Mouse (Mus musculus) natural killer cell, adult 2 months (primary cell): ENCODE results near the gene D430041D05Rik.

Source experiments
- DNase-seq, 2 experiments: peaks; one replicate each; pipeline ENCODE4 v3.0.0; 2022; ENCODE audit warnings: low spot score in 2 of 2

The D430041D05Rik gene

DNA sequence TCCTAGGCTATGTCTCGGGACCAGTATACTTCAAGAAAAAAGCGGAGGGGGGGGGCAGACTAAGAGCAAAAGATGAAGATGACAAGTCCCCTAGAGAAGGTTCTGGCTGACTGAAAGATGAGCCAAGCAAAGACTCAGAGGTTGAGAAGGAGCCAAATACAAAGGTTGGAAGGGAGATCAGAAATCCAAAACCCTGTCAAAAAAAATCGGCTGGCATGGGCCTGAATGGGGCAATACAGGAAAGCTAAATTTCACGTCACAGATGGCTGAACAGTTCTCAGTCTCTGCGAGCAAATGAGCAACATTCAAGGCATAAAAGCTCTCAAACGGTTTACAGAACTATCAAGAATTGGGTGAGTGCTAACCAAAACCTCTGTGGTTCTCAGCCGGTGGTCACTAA is 2.5 kb downstream of the D430041D05Rik start:
- DNase-seq = no peak

DNA sequence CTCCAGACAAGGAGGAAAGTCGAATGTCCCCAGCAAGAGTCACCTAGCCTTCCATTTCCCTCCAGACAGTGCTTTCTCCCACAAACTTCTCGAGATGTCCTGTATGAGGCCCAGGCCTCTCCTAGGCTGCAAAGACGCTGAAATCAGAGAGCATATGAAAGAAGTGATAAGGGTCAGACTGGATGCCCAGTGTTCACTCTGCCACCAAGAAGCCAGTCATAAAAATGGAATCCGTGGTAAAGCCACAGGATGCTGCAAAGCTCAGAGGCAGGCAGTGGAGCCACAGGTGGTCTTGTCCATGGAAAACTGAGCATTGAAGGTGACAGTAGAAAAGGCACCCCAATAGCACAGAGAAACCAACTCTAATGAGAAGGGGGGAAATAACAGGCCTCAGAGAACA is 2.9 kb downstream of the D430041D05Rik start:
- no peak for DNase-seq

GRCm38 (mm10) chr2:104404036-104404435 is 6.8 kb downstream of the D430041D05Rik start:
- DNase-seq = no peak

GRCm38 (mm10) chr2:104398651-104399290 is 12.0 kb downstream of the D430041D05Rik start:
- no peak for DNase-seq

DNA sequence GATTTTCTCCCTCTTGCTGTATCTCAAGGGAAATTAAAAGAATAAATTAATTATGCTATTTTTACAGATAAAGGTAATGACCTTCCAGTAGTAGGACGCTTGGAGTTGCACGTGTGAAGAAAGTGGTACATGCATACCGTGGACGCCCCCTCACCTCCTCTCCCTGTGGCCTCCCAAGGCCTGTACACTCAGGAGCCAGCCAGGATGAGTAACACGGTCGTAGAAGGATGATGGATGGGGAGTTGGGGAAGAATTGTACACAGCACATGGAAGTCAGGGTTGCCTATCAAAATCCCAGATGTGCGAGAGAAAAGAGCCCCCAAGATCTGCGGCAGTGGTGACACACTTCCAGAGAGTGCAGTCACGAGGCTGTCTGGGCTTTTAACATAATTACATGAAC is 14.9 kb downstream of the D430041D05Rik start:
- DNase-seq = no peak

DNA sequence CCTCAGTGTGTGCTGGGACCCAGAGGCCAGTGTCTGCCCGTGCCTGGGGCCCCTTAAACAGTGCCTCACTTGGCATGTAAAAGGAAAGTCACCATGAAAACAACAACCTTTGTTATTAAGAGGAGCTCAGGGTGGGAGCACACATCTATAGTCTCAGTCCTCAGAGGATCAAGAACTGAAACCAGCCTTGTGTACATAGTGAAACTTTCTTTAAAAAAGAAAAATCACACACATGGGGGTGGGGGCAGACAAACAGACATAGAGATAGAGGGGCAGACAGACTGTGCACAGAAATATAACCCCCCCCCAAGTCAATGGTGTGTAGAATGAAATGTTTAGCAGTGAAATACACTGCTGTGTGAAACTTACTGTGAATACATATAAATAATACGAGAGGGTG is 16.0 kb downstream of the D430041D05Rik start:
- no peak for DNase-seq

DNA sequence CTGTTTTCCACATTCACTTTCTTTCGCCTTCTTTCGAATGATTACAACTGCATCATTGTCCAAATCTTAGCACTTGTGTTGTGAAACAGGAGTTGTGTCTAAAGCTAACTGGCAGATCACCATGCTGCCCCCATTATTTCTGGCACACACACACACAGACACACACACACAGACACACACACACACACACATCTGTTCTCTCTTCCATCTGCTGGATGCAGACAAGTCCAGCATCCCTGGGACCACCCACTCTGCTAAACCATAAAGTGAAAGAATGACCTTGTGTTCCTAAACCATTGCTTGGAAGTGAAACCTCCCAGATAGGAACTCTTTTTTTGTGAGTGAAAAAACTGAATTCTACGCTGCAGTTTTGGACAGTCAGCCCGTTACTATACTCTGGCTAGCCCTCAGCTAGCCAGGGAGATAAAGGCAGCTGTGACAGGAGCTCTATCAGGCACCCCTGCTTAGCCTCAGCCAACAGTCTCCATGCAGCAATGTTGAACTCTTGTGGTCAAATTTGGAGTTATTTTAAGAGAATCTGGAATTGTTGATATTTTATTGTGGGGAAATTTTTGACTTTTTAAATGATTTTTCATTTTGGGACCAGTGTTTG is 18.0 kb downstream of the D430041D05Rik start:
- no peak for DNase-seq

GRCm38 (mm10) chr2:104389231-104389630 is 21.6 kb downstream of the D430041D05Rik start:
- DNase-seq = no peak

GRCm38 (mm10) chr2:104385941-104386340 is 24.9 kb downstream of the D430041D05Rik start:
- no peak for DNase-seq

GRCm38 (mm10) chr2:104383589-104383988 is 27.2 kb downstream of the D430041D05Rik start:
- no peak for DNase-seq

GRCm38 (mm10) chr2:104382813-104383212 is 28.0 kb downstream of the D430041D05Rik start:
- DNase-seq = no peak

DNA sequence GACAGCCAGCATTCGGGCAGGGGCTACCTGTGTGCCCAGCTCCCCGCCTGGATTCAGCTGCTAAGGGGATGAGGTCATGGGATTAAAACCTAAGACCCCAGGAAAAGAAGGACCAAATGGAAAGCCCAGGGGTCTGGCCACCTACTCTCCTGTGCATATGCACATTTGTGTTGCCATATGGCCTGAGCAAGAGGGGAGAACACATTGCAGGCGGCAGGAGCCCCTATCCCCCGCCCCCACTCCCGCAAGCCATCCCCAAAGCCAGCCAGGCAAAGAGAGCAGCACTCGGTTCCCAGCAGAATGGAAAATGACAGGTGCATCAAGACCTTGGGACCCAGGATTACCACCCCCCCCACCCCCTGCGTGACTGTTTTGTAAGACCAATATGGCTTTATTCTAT is 31.5 kb downstream of the D430041D05Rik start:
- DNase-seq = no peak

- no peak for DNase-seq
Observed at GRCm38 (mm10) chr2:104378791-104379190, 32.0 kb downstream of the D430041D05Rik start.

- no peak for DNase-seq
Observed at GRCm38 (mm10) chr2:104377990-104378389, 32.8 kb downstream of the D430041D05Rik start.

DNA sequence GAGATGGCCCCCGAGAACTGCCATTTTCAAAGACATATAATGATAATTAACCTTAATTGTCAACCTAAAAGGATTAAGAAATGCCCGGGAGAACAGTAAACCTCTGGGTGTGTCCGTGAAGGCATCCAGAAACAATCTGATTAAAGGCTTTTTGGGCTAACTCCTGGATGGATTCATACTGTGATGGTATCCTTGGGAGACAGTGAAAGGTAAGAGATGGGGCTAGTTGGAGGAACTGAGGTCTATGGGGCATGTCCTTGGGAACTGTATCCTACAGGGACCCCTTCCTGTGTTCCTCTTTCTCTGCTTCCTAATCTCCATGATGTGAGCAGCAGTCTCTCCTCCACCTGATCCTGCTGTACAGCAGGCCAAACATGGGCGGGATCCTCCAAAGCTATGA is 38.7 kb downstream of the D430041D05Rik start:
- DNase-seq = no peak

GRCm38 (mm10) chr2:104371606-104372130 is 39.1 kb downstream of the D430041D05Rik start:
- no peak for DNase-seq

GRCm38 (mm10) chr2:104367836-104368298 is 42.9 kb downstream of the D430041D05Rik start:
- DNase-seq = no peak

GRCm38 (mm10) chr2:104367291-104367690 is 43.5 kb downstream of the D430041D05Rik start:
- no peak for DNase-seq

DNA sequence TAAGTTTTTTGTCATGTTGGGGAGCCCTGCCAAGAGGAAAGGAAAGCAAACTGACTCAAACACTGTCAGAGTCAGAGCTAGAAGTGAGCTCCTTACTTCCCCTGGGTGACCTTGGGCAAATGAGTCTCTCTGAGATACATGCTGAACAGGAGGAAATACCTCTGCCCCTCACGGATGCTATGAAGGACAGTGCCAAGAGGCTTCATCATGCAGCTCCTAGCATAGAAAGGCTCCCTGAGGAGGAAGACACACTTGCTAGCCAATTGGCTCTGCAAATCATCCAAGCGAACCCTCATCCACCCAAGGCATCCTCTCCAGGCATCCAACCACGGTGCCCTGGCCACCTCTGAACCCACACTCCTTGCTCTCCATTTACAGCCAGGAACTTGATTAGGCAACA is 51.5 kb downstream of the D430041D05Rik start:
- no peak for DNase-seq

DNA sequence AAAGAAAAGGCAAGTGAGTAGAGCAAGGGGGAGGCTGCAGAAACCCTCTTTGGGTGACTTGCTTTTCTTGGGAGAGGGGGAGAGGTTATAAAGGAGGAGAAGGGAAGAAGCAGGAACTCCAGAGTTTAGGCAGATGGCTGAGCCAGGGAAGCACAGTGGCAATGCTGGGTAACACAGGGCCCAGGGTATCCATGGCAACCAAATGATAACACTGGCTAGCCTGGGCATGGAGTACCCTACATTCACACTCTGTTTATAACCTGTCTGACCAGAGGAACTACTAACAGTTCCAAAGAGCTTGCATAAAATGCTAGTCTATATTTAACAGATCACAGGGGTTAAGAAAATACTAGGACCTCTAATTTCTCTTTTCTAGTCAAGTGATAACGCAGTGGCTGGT is 51.9 kb downstream of the D430041D05Rik start:
- no peak for DNase-seq

- no peak for DNase-seq
Observed at GRCm38 (mm10) chr2:104356531-104356930, 54.3 kb downstream of the D430041D05Rik start.

GRCm38 (mm10) chr2:104354117-104354516 is 56.7 kb downstream of the D430041D05Rik start:
- no peak for DNase-seq

GRCm38 (mm10) chr2:104352204-104352493 is 58.7 kb downstream of the D430041D05Rik start:
- DNase-seq = no peak
